In genomic region chr7:120620841-120621240, GRCm38 (mm10) we compare ENCODE assay signal across 23 mouse cellular contexts. TPM values are rescaled to one million over a fixed set of nuclear protein-coding genes. Genes with fewer than 3 reads are reported as not detected.
DNase-seq lines count a peak whose midpoint lies in the region; ATAC-seq and TF ChIP-seq lines count a peak whose summit lies in the region.
"Had no signal": no experiment of that assay in that cellular context is flagged by ENCODE, and none has a peak within 500 bp of the region (broad histone marks: within the 10 kb centered on the region; RNA-seq: fewer than 3 reads in every experiment).

No protein-coding gene starts in this region.

- H3K27me3 ChIP-seq in C2C12 (ENCODE audit: control insufficient read depth, insufficient read depth, insufficient read length) = no peaks in the 10 kb centered on the region
- H3K27me3 ChIP-seq in heart, embryonic 11.5 days (ENCODE audit: control insufficient read depth, insufficient read depth, low read length) = no peaks in the 10 kb centered on the region
- H3K27me3 ChIP-seq: heart, embryonic 12.5 days had no signal

- H3K79me3 ChIP-seq in C2C12 (ENCODE audit: low read depth) = no peaks in the 10 kb centered on the region

- H3K36me3 ChIP-seq in C2C12 (ENCODE audit: control insufficient read depth, insufficient read depth) = no peaks in the 10 kb centered on the region
- no peaks in the 10 kb centered on the region for H3K36me3 ChIP-seq in heart, embryonic 11.5 days (ENCODE audit: control insufficient read depth, insufficient read depth, low read length)
- H3K36me3 ChIP-seq: embryonic facial prominence, embryonic 10.5 days; forebrain, embryonic 10.5 days; heart, embryonic 12.5 days had no signal

- ATAC-seq in heart, embryonic 11.5 days (replicated peaks; ENCODE audit: insufficient number of reproducible peaks, low FRiP score, low TSS enrichment) = no peak
- ATAC-seq: forebrain, embryonic 14.5 days; hindbrain, postnatal 0 days had no signal

- H3K9me3 ChIP-seq in heart, embryonic 11.5 days (replicated peaks; ENCODE audit: control insufficient read depth, low read length) = no peaks in the 10 kb centered on the region
- H3K9me3 ChIP-seq: embryonic facial prominence, embryonic 10.5 days; forebrain, embryonic 10.5 days had no signal

- no peaks in the 10 kb centered on the region for H3K4me1 ChIP-seq in heart, embryonic 11.5 days (ENCODE audit: control insufficient read depth, insufficient read depth, low read length)
- H3K4me1 ChIP-seq: embryonic facial prominence, embryonic 10.5 days; forebrain, embryonic 10.5 days; heart, embryonic 12.5 days had no signal

- H3ac ChIP-seq in C2C12 (ENCODE audit: control insufficient read depth, insufficient read length, low read depth) = no peak overlapping the region

- peak; percentile 61 to 75 for DNase-seq in adrenal gland, adult (ENCODE audit: inconsistent age in 2 of 2, low spot score in 1 of 2)
- DNase-seq in adrenal gland, postnatal 4 days (ENCODE audit: low spot score in 2 of 2) = no peak
- peak; percentile 47 for DNase-seq in adrenal gland, adult 8-10 months
- peak; percentile 58 to 62 for DNase-seq in adrenal gland, postnatal 36 days
- DNase-seq in gastrocnemius, postnatal 36 days = no peak
- DNase-seq in ovary, postnatal 14 days (ENCODE audit: low spot score) = no peak
- DNase-seq: cerebellum, adult 18-20 months; cerebellum, adult 9-11 months; cerebellum, postnatal 36 days; gastrocnemius, adult 2 months; gastrocnemius, postnatal 25 days; heart, adult 18-20 months; heart, postnatal 36 days; kidney, adult 11 months; kidney, adult 9 months had no signal

- H3K4me3 ChIP-seq in C2C12 (ENCODE audit: insufficient read depth, poor library complexity, severe bottlenecking) = no peak overlapping the region
- H3K4me3 ChIP-seq in heart, embryonic 11.5 days (ENCODE audit: low read depth, low read length) = no peak overlapping the region
- H3K4me3 ChIP-seq: embryonic facial prominence, embryonic 10.5 days; erythroblast, embryonic 14.5 days; forebrain, embryonic 10.5 days; gastrocnemius, adult 2 months; heart, embryonic 12.5 days had no signal

- no peak overlapping the region for H3K9ac ChIP-seq in heart, embryonic 11.5 days (ENCODE audit: low read depth, low read length)
- H3K9ac ChIP-seq: heart, embryonic 12.5 days had no signal

- H3K27ac ChIP-seq in heart, embryonic 11.5 days (ENCODE audit: low read depth, low read length) = no peak overlapping the region
- H3K27ac ChIP-seq: embryonic facial prominence, embryonic 10.5 days; forebrain, embryonic 10.5 days; gastrocnemius, adult 2 months; hindbrain, postnatal 0 days had no signal

- no peak for TF ChIP-seq CTCF in C2C12 (IDR thresholded peaks at IDR 0.05; ENCODE audit: control insufficient read depth, insufficient read depth, insufficient read length)

- intact Hi-C loops in gastrocnemius, postnatal 36 days (cut with DNase I) = no loop called here

- no peak overlapping the region for H3K4me2 ChIP-seq in heart, embryonic 11.5 days
- H3K4me2 ChIP-seq: heart, embryonic 12.5 days had no signal

- 79% methylated on average over 9 of the region's 9 CpGs for WGBS in heart, embryonic 11.5 days (ENCODE audit: insufficient replicate concordance)

- H3K79me2 ChIP-seq in C2C12 (ENCODE audit: control insufficient read depth, insufficient read depth) = no peaks in the 10 kb centered on the region

TF ChIP-seq in C2C12, 6 proteins besides CTCF, POLR2A, EP300 and RAD21:
- TF ChIP-seq MAX (IDR thresholded peaks at IDR 0.05) (no peak), FOSL1 (IDR thresholded peaks at IDR 0.05; ENCODE audit: insufficient read depth, low read length, poor library complexity, severe bottlenecking) (peak; percentile 13)

RNA-seq across cellular contexts. Expression of gene Uqcrc2, which starts 14.1 kb away (rescaled TPM):
- 100 to 1,000 TPM; 295 to 326 TPM for total RNA-seq in adrenal gland, postnatal 4 days (2021)
- 109 TPM for polyA plus RNA-seq in C2C12 (2012; fragmentation: generic; extraction: Trizol)
- total RNA-seq in adrenal gland, adult 8-10 months (2022) = 100 to 1,000 TPM; 220 to 332 (median 263) TPM
- total RNA-seq in adrenal gland, postnatal 36 days (2021) = 100 to 1,000 TPM; 369 to 403 TPM
- total RNA-seq in gastrocnemius, postnatal 36 days (2021) = 100 to 1,000 TPM; 505 to 521 TPM
- polyA plus RNA-seq in heart, embryonic 11.5 days (2014; fragmentation: Nextera tagmentation; extraction: Ambion mirVana) = 429 and 456 TPM in 2 replicates

RNA-seq across cellular contexts. Expression of gene Pdzd9, which starts 49.3 kb away (rescaled TPM):
- not detected for total RNA-seq in adrenal gland, postnatal 4 days (2021)
- polyA plus RNA-seq in C2C12 (2012; fragmentation: generic; extraction: Trizol) = 0.11 TPM
- not detected for total RNA-seq in adrenal gland, adult 8-10 months (2022)
- not detected for total RNA-seq in adrenal gland, postnatal 36 days (2021)
- not detected for total RNA-seq in gastrocnemius, postnatal 36 days (2021)
- 0.28 and 0.43 TPM in 2 replicates for polyA plus RNA-seq in heart, embryonic 11.5 days (2014; fragmentation: Nextera tagmentation; extraction: Ambion mirVana)
- total RNA-seq: gastrocnemius, adult 2 months; gastrocnemius, postnatal 25 days; heart, adult 18-20 months; heart, postnatal 36 days had no signal
- polyA plus RNA-seq: erythroblast, embryonic 14.5 days had no signal

RNA-seq across cellular contexts. Expression of gene Mosmo, which starts 56.6 kb away (rescaled TPM):
- 10 to 100 TPM; 36.2 to 41.2 TPM for total RNA-seq in adrenal gland, postnatal 4 days (2021)
- 21.3 TPM for polyA plus RNA-seq in C2C12 (2012; fragmentation: generic; extraction: Trizol)
- 10 to 100 TPM; 43.3 to 54.1 (median 52.1) TPM for total RNA-seq in adrenal gland, adult 8-10 months (2022)
- total RNA-seq in adrenal gland, postnatal 36 days (2021) = 10 to 100 TPM; 46.1 TPM
- 10 to 100 TPM; 16.4 to 16.7 TPM for total RNA-seq in gastrocnemius, postnatal 36 days (2021)
- polyA plus RNA-seq in heart, embryonic 11.5 days (2014; fragmentation: Nextera tagmentation; extraction: Ambion mirVana) = 12.5 and 17.8 TPM in 2 replicates

Comparison
In these comparisons a context has a peak if more than half of its experiments do, and no peak if none do; other contexts are left out.
1. DNase-seq: peak in adrenal gland, adult (2 of 2), adrenal gland, adult 8-10 months (single experiment) and adrenal gland, postnatal 36 days (2 of 2); none in adrenal gland, postnatal 4 days (0 of 2), gastrocnemius, postnatal 36 days (0 of 2) and ovary, postnatal 14 days (single experiment).